Mouse (Mus musculus) gonadal fat pad, adult 2 months (tissue): Measurements from ENCODE around the gene Rora. TPM values are rescaled to one million over a fixed set of nuclear protein-coding genes. Genes with fewer than 3 reads are reported as not detected.

Experiments
- DNase-seq: peaks from one replicate; pipeline ENCODE4 v3.0.0-alpha.2; 2012; ENCODE audit warnings: low read depth
- polyA plus RNA-seq: library from polyadenylated mRNA; depleted of rRNA; stranded (reverse); fragments of >200 nt; gene quantifications from 2 replicates; pipeline ENCODE4 v1.2.3, GENCODE M21; 2012

The Rora gene
- polyA plus RNA-seq, 1 experiment = 8.2 TPM

- DNase-seq = no peak
Observed at GRCm38 (mm10) chr9:69304492-69304891, 650.9 kb downstream of the Rora start.

- no peak for DNase-seq
Observed at GRCm38 (mm10) chr9:69304991-69305390, 651.4 kb downstream of the Rora start.

- no peak for DNase-seq
Observed at GRCm38 (mm10) chr9:69306734-69307528, 653.3 kb downstream of the Rora start.

- DNase-seq = no peak
Observed at GRCm38 (mm10) chr9:69307974-69308373, 654.4 kb downstream of the Rora start.

- no peak for DNase-seq
Observed at GRCm38 (mm10) chr9:69310524-69310923, 656.9 kb downstream of the Rora start.

- DNase-seq = no peak
Observed at GRCm38 (mm10) chr9:69313297-69313696, 659.7 kb downstream of the Rora start.

GRCm38 (mm10) chr9:69314451-69315210, 661.0 kb downstream of the Rora start:
- no peak for DNase-seq

- no peak for DNase-seq
Observed at GRCm38 (mm10) chr9:69317527-69318115, 664.0 kb downstream of the Rora start.

- DNase-seq = no peak
Observed at GRCm38 (mm10) chr9:69319434-69319833, 665.8 kb downstream of the Rora start.

GRCm38 (mm10) chr9:69319913-69320634, 666.5 kb downstream of the Rora start:
- DNase-seq = no peak

GRCm38 (mm10) chr9:69320635-69321027, 667.0 kb downstream of the Rora start:
- DNase-seq = no peak

- no peak for DNase-seq
Observed at GRCm38 (mm10) chr9:69321956-69322355, 668.4 kb downstream of the Rora start.

- DNase-seq = no peak
Observed at GRCm38 (mm10) chr9:69323831-69324230, 670.2 kb downstream of the Rora start.

GRCm38 (mm10) chr9:69327077-69327476, 673.5 kb downstream of the Rora start:
- DNase-seq = no peak

GRCm38 (mm10) chr9:69327591-69327990, 674.0 kb downstream of the Rora start:
- no peak for DNase-seq

GRCm38 (mm10) chr9:69331790-69332189, 678.2 kb downstream of the Rora start:
- DNase-seq = peak; percentile 71

GRCm38 (mm10) chr9:69332802-69333568, 679.4 kb downstream of the Rora start:
- DNase-seq = no peak

GRCm38 (mm10) chr9:69333654-69334053, 680.1 kb downstream of the Rora start:
- no peak for DNase-seq

- no peak for DNase-seq
Observed at GRCm38 (mm10) chr9:69334106-69334505, 680.5 kb downstream of the Rora start.

GRCm38 (mm10) chr9:69336063-69336462, 682.5 kb downstream of the Rora start:
- DNase-seq = no peak

- DNase-seq = no peak
Observed at GRCm38 (mm10) chr9:69339199-69339598, 685.6 kb downstream of the Rora start.
